Mouse (Mus musculus) MEL (cell line): Measurements from ENCODE around the gene Phf21a. TPM values are rescaled to one million over a fixed set of nuclear protein-coding genes. Genes with fewer than 3 reads are reported as not detected.

Experiments used
- DNase-seq: peaks from one replicate; pipeline ENCODE4 v3.0.0; 2011; ENCODE audit warnings: low read depth, low spot score
- H3K27ac ChIP-seq: 2 replicates; pipeline ENCODE4 v1.5.1; 2012; ENCODE audit warnings: low read depth, mild to moderate bottlenecking, control low read depth, low read length, moderate library complexity; ENCODE audit not compliant: control insufficient read depth
- H3K27me3 ChIP-seq, 2 experiments: fragments of 150-350 bp in 1 of 2; sonication (generic) in 1 of 2; 2 replicates each; pipeline ENCODE4 v1.6.1; 2012; ENCODE audit warnings: low read length in 2 of 2, mild to moderate bottlenecking in 2 of 2, improper control_type of control experiment in 1 of 2, moderate library complexity in 1 of 2; ENCODE audit not compliant: insufficient read depth in 2 of 2, control insufficient read depth in 1 of 2
- H3K36me3 ChIP-seq, 2 experiments: 2 replicates each; pipeline ENCODE4 v1.6.1; 2012 to 2014; ENCODE audit warnings: low read length in 2 of 2, improper control_type of control experiment in 1 of 2, inconsistent platforms in 1 of 2, mild to moderate bottlenecking in 1 of 2; ENCODE audit not compliant: insufficient read depth in 2 of 2, control insufficient read depth in 1 of 2
- H3K4me1 ChIP-seq, 2 experiments: fragments of 150-350 bp in 1 of 2; sonication (generic) in 1 of 2; 2 replicates each; pipeline ENCODE4 v1.6.1; 2012; ENCODE audit warnings: low read length in 2 of 2, improper control_type of control experiment in 1 of 2, mild to moderate bottlenecking in 1 of 2; ENCODE audit not compliant: insufficient read depth in 2 of 2, control insufficient read depth in 1 of 2
- H3K4me3 ChIP-seq, 2 experiments: fragments of 150-350 bp in 1 of 2; sonication (generic) in 1 of 2; 2 replicates each; pipeline ENCODE4 v1.5.1; 2012; ENCODE audit warnings: low read depth in 2 of 2, low read length in 2 of 2, mild to moderate bottlenecking in 2 of 2, moderate library complexity in 2 of 2, control low read depth in 1 of 2, improper control_type of control experiment in 1 of 2; ENCODE audit not compliant: control insufficient read depth in 1 of 2, insufficient read depth in 1 of 2
- H3K79me2 ChIP-seq: 2 replicates; pipeline ENCODE4 v1.6.1; 2012; ENCODE audit warnings: mild to moderate bottlenecking, low read length, moderate library complexity; ENCODE audit not compliant: control insufficient read depth, poor library complexity, insufficient read depth
- H3K9ac ChIP-seq: 2 replicates; pipeline ENCODE4 v1.6.1; 2012; ENCODE audit warnings: low read depth, mild to moderate bottlenecking, control low read depth, low read length, moderate library complexity; ENCODE audit not compliant: control insufficient read depth, poor library complexity, severe bottlenecking
- H3K9me3 ChIP-seq: fragments of 150-350 bp; sonication (generic); replicated peaks from 2 replicates; pipeline ENCODE4 v1.6.1; 2012; ENCODE audit warnings: mild to moderate bottlenecking, low read length, improper control_type of control experiment, moderate library complexity; ENCODE audit not compliant: insufficient read depth
- CHD1 ChIP-seq: IDR thresholded peaks from 2 replicates; pipeline ENCODE4 v1.6.1; 2012; ENCODE audit warnings: low read depth, mild to moderate bottlenecking, inconsistent platforms, low read length, improper control_type of control experiment
- CHD2 ChIP-seq: IDR thresholded peaks from 2 replicates; pipeline ENCODE4 v1.6.1; 2011; ENCODE audit warnings: low read length, improper control_type of control experiment
- CTCF ChIP-seq, 3 experiments: IDR thresholded peaks in 2 of 3; conservative IDR thresholded peaks in 1 of 3; 2 replicates each; pipeline ENCODE4 v1.5.1; 2011 to 2012; ENCODE audit warnings: low read length in 3 of 3, low read depth in 2 of 3, mild to moderate bottlenecking in 2 of 3, improper control_type of control experiment in 1 of 3, inconsistent platforms in 1 of 3, mixed read lengths in 1 of 3, moderate library complexity in 1 of 3; ENCODE audit not compliant: control insufficient read depth in 1 of 3, insufficient read depth in 1 of 3, poor library complexity in 1 of 3, severe bottlenecking in 1 of 3
- E2F4 ChIP-seq: IDR thresholded peaks from 2 replicates; pipeline ENCODE4 v1.6.1; 2011; ENCODE audit warnings: low read depth, low read length, improper control_type of control experiment, borderline replicate concordance
- ELF1 ChIP-seq: IDR thresholded peaks from 2 replicates; pipeline ENCODE4 v1.6.1; 2014; ENCODE audit warnings: low read depth, mild to moderate bottlenecking, inconsistent platforms, low read length, improper control_type of control experiment, moderate library complexity
- EP300 ChIP-seq, 2 experiments: IDR thresholded peaks; 2 replicates each; pipeline ENCODE4 v1.6.1; 2011; ENCODE audit warnings: improper control_type of control experiment in 2 of 2, low read length in 2 of 2, low read depth in 1 of 2, mild to moderate bottlenecking in 1 of 2
- ETS1 ChIP-seq: IDR thresholded peaks from 2 replicates; pipeline ENCODE4 v1.6.1; 2012; ENCODE audit warnings: low read depth, mild to moderate bottlenecking, inconsistent platforms, low read length, improper control_type of control experiment, moderate library complexity
- GATA1 ChIP-seq: IDR thresholded peaks from 2 replicates; pipeline ENCODE4 v1.6.1; 2011; ENCODE audit warnings: low read depth, low read length, improper control_type of control experiment
- HCFC1 ChIP-seq: IDR thresholded peaks from 2 replicates; pipeline ENCODE4 v1.6.1; 2012; ENCODE audit warnings: low read depth, mild to moderate bottlenecking, inconsistent platforms, low read length, improper control_type of control experiment, moderate library complexity
- KAT2A ChIP-seq: conservative IDR thresholded peaks from 2 replicates; pipeline ENCODE4 v1.6.1; 2012; ENCODE audit warnings: low read depth, low read length, improper control_type of control experiment, inconsistent platforms
- MAFK ChIP-seq: IDR thresholded peaks from 2 replicates; pipeline ENCODE4 v1.6.1; 2011; ENCODE audit warnings: low read depth, mild to moderate bottlenecking, low read length, improper control_type of control experiment, borderline replicate concordance
- MAX ChIP-seq: IDR thresholded peaks from 2 replicates; pipeline ENCODE4 v1.6.1; 2011; ENCODE audit warnings: low read length, improper control_type of control experiment
- MEF2A ChIP-seq: IDR thresholded peaks from 2 replicates; pipeline ENCODE4 v1.6.1; 2014; ENCODE audit warnings: low read depth, mild to moderate bottlenecking, inconsistent platforms, low read length, improper control_type of control experiment; ENCODE audit not compliant: poor library complexity, insufficient replicate concordance, severe bottlenecking; ENCODE audit errors: extremely low read depth
- MXI1 ChIP-seq: IDR thresholded peaks from 2 replicates; pipeline ENCODE4 v1.6.1; 2011; ENCODE audit warnings: mild to moderate bottlenecking, low read depth, low read length, improper control_type of control experiment
- NELFE ChIP-seq: IDR thresholded peaks from 2 replicates; pipeline ENCODE4 v1.6.1; 2011; ENCODE audit warnings: low read depth, low read length, improper control_type of control experiment
- POLR2A ChIP-seq, 2 experiments: IDR thresholded peaks; 2 replicates each; pipeline ENCODE4 v1.6.1; 2011 to 2012; ENCODE audit warnings: low read length in 2 of 2, mild to moderate bottlenecking in 2 of 2, control low read depth in 1 of 2, improper control_type of control experiment in 1 of 2, low read depth in 1 of 2, moderate library complexity in 1 of 2; ENCODE audit not compliant: control insufficient read depth in 1 of 2, insufficient read depth in 1 of 2, poor library complexity in 1 of 2
- POLR2AphosphoS2 ChIP-seq: IDR thresholded peaks from 2 replicates; pipeline ENCODE4 v1.6.1; 2011; ENCODE audit warnings: low read length, improper control_type of control experiment
- POLR2AphosphoS5 ChIP-seq: IDR thresholded peaks from 2 replicates; pipeline ENCODE4 v1.6.1; 2012; ENCODE audit warnings: low read depth, borderline replicate concordance, mild to moderate bottlenecking, inconsistent platforms, low read length, moderate library complexity, mixed read lengths
- RAD21 ChIP-seq: IDR thresholded peaks from 2 replicates; pipeline ENCODE4 v1.6.1; 2011; ENCODE audit warnings: mild to moderate bottlenecking, low read depth, low read length, improper control_type of control experiment
- SIN3A ChIP-seq: IDR thresholded peaks from 2 replicates; pipeline ENCODE4 v1.6.1; 2012; ENCODE audit warnings: low read length, improper control_type of control experiment, inconsistent platforms
- SMC3 ChIP-seq: IDR thresholded peaks from 2 replicates; pipeline ENCODE4 v1.6.1; 2011; ENCODE audit warnings: low read depth, low read length, improper control_type of control experiment
- TBP ChIP-seq: IDR thresholded peaks from 2 replicates; pipeline ENCODE4 v1.8.0; 2011; ENCODE audit warnings: low read depth, low read length, improper control_type of control experiment
- TCF12 ChIP-seq: IDR thresholded peaks from 2 replicates; pipeline ENCODE4 v1.6.1; 2014; ENCODE audit warnings: low read depth, mild to moderate bottlenecking, inconsistent platforms, low read length, improper control_type of control experiment, moderate library complexity
- UBTF ChIP-seq: IDR thresholded peaks from 2 replicates; pipeline ENCODE4 v1.6.1; 2012; ENCODE audit warnings: low read depth, mild to moderate bottlenecking, inconsistent platforms, low read length, improper control_type of control experiment, moderate library complexity, borderline replicate concordance; ENCODE audit not compliant: insufficient read depth
- USF1 ChIP-seq: IDR thresholded peaks from 2 replicates; pipeline ENCODE4 v1.6.1; 2014; ENCODE audit warnings: low read depth, mild to moderate bottlenecking, inconsistent platforms, low read length, improper control_type of control experiment, moderate library complexity
- USF2 ChIP-seq, 2 experiments: IDR thresholded peaks; 2 replicates each; pipeline ENCODE4 v1.6.1; 2011 to 2012; ENCODE audit warnings: improper control_type of control experiment in 2 of 2, low read length in 2 of 2, borderline replicate concordance in 1 of 2, inconsistent platforms in 1 of 2, low read depth in 1 of 2, mild to moderate bottlenecking in 1 of 2; ENCODE audit not compliant: insufficient read depth in 1 of 2
- ZC3H11A ChIP-seq: IDR thresholded peaks from 2 replicates; pipeline ENCODE4 v1.6.1; 2012; ENCODE audit warnings: low read depth, mild to moderate bottlenecking, inconsistent platforms, low read length, improper control_type of control experiment
- ZKSCAN1 ChIP-seq: IDR thresholded peaks from 2 replicates; pipeline ENCODE4 v1.6.1; 2012; ENCODE audit warnings: low read depth, mild to moderate bottlenecking, inconsistent platforms, low read length, improper control_type of control experiment, moderate library complexity
- ZNF384 ChIP-seq: IDR thresholded peaks from 2 replicates; pipeline ENCODE4 v1.6.1; 2012; ENCODE audit warnings: low read depth, mild to moderate bottlenecking, inconsistent platforms, low read length, improper control_type of control experiment
- polyA plus RNA-seq, 2 experiments: library from polyadenylated mRNA; stranded (reverse) in 1 of 2; unstranded in 1 of 2; fragments of >175 nt in 1 of 2; fragments of >200 nt in 1 of 2; gene quantifications; 2 replicates each; pipeline versions ENCODE4 v1.2.1 to v1.2.4; 2012; ENCODE audit warnings: low replicate concordance in 2 of 2, low read depth in 1 of 2; ENCODE audit not compliant: insufficient read length in 2 of 2, insufficient read depth in 1 of 2, missing spikeins in 1 of 2
- total RNA-seq: library from RNA; depleted of rRNA; stranded (reverse); fragments of 300-350 nt; gene quantifications from 2 replicates; pipeline ENCODE4 v1.2.3, GENCODE M21; 2012

Phf21a gene
- total and polyA plus RNA-seq, 3 experiments = 4.7 to 245 (median 15.6) TPM

- Histone ChIP-seq H3K79me2 (peaks cover 5% of the 10 kb centered on the region; the same call in 1 of the 2 replicates), H3K36me3 (peaks cover 0 to 20% of the 10 kb centered on the region in 2 experiments; a peak in 2 of 4 replicates), H3K27me3 (peaks cover 0 to 3% of the 10 kb centered on the region in 2 experiments; a peak in 1 of 4 replicates)
These were observed 36.2 kb upstream of the Phf21a start for GRCm38 (mm10) chr2:92056760-92057159.

GRCm38 (mm10) chr2:92058469-92058868 is 34.4 kb upstream of the Phf21a start:
- H3K9me3 ChIP-seq = no peaks in the 10 kb centered on the region
- H3K4me3 ChIP-seq = peak overlapping the region; percentile 74 to 94
- H3K36me3 ChIP-seq = peaks cover 0 to 20% of the 10 kb centered on the region in 2 experiments; a peak in 2 of 4 replicates
- peaks cover 5% of the 10 kb centered on the region; the same call in 1 of the 2 replicates for H3K79me2 ChIP-seq
- peaks cover 3 to 23% of the 10 kb centered on the region in 2 experiments; a peak in 3 of 4 replicates for H3K4me1 ChIP-seq
- peaks cover 0 to 3% of the 10 kb centered on the region in 2 experiments; a peak in 3 of 4 replicates for H3K27me3 ChIP-seq
- peak overlapping the region; percentile 44; the same call in 1 of the 2 replicates for H3K27ac ChIP-seq
- DNase-seq = peak; percentile 90
- peak overlapping the region; percentile 90 for H3K9ac ChIP-seq
- TF ChIP-seq CTCF (IDR thresholded peaks at IDR 0.05 in 2 of 3, conservative IDR thresholded peaks at IDR 0.05 in 1 of 3; ENCODE audit: control insufficient read depth in 1 of 3, insufficient read depth in 1 of 3, low read depth in 2 of 3, low read length in 3 of 3, poor library complexity in 1 of 3, severe bottlenecking in 1 of 3) (peak; percentile 78 to 96 (median 93)), TCF12 (peak; percentile 28; the same call in 1 of the 2 replicates), POLR2AphosphoS2 (0 out of 2 replicates have a peak, but pooled peaks have one; percentile 30), HCFC1 (0 out of 2 replicates have a peak, but pooled peaks have one; percentile 54), GATA1 (no peak), E2F4 (no peak), USF2 (IDR thresholded peaks at IDR 0.05; ENCODE audit: borderline replicate concordance in 1 of 2, insufficient read depth in 1 of 2, low read depth in 1 of 2, low read length in 2 of 2) (no peak), RAD21 (peak; percentile 86), MAFK (no peak), USF1 (no peak), ELF1 (0 out of 2 replicates have a peak, but pooled peaks have one; percentile 36), MAX (peak; percentile 31), MEF2A (no peak), ZNF384 (no peak), ZC3H11A (peak; percentile 78), ETS1 (peak; percentile 27; the same call in 1 of the 2 replicates), POLR2AphosphoS5 (no peak), KAT2A (no peak; the same call in 1 of the 2 replicates), UBTF (no peak), SIN3A (peak; percentile 66), POLR2A (IDR thresholded peaks at IDR 0.05; ENCODE audit: control insufficient read depth in 1 of 2, insufficient read depth in 1 of 2, low read depth in 1 of 2, low read length in 2 of 2, poor library complexity in 1 of 2) (peak in 1 of 2 experiments; percentile 62; a peak in 1 of 4 replicates), SMC3 (peak; percentile 84), MXI1 (peak; percentile 73), ZKSCAN1 (no peak), CHD2 (no peak)

More at GRCm38 (mm10) chr2:92056760-92057159, 36.2 kb upstream of the Phf21a start:
- H3K9me3 ChIP-seq = no peaks in the 10 kb centered on the region
- peak overlapping the region; percentile 95 for H3K9ac ChIP-seq
- TF ChIP-seq E2F4 (no peak), USF2 (IDR thresholded peaks at IDR 0.05; ENCODE audit: borderline replicate concordance in 1 of 2, insufficient read depth in 1 of 2, low read depth in 1 of 2, low read length in 2 of 2) (no peak), SMC3 (no peak), ZNF384 (no peak), HCFC1 (no peak), MEF2A (no peak), CHD1 (no peak), RAD21 (no peak), MAFK (no peak), TBP (no peak), ZC3H11A (no peak), NELFE (no peak), USF1 (no peak), MAX (no peak), EP300 (IDR thresholded peaks at IDR 0.05; ENCODE audit: low read depth in 1 of 2, low read length in 2 of 2) (no peak)
- TF ChIP-seq, all 39 proteins: peak for 0
- peak overlapping the region; percentile 31; the same call in 1 of the 2 replicates for H3K27ac ChIP-seq
- no peak for DNase-seq
- no peak overlapping the region for H3K4me3 ChIP-seq
- H3K4me1 ChIP-seq = peaks cover 3 to 23% of the 10 kb centered on the region in 2 experiments; a peak in 3 of 4 replicates
